Mouse (Mus musculus) testis, adult 10 weeks (tissue): Measurements from ENCODE around the gene Spen. TPM values are rescaled to one million over a fixed set of nuclear protein-coding genes. Genes with fewer than 3 reads are reported as not detected.

ENCODE experiments used
- polyA plus RNA-seq: library from polyadenylated mRNA; stranded (reverse); fragments of 350-450 nt; fragmentation: Illumina TruSeq; extraction: RNeasy Lipid Tissue Mini Kit (QIAGEN cat#74804); gene quantifications from one replicate; pipeline ENCODE4 v1.2.3, GENCODE M21; 2014; ENCODE audit warnings: low read depth, low replicate concordance

Gene Spen
- polyA plus RNA-seq, result 5.4 TPM

DNA sequence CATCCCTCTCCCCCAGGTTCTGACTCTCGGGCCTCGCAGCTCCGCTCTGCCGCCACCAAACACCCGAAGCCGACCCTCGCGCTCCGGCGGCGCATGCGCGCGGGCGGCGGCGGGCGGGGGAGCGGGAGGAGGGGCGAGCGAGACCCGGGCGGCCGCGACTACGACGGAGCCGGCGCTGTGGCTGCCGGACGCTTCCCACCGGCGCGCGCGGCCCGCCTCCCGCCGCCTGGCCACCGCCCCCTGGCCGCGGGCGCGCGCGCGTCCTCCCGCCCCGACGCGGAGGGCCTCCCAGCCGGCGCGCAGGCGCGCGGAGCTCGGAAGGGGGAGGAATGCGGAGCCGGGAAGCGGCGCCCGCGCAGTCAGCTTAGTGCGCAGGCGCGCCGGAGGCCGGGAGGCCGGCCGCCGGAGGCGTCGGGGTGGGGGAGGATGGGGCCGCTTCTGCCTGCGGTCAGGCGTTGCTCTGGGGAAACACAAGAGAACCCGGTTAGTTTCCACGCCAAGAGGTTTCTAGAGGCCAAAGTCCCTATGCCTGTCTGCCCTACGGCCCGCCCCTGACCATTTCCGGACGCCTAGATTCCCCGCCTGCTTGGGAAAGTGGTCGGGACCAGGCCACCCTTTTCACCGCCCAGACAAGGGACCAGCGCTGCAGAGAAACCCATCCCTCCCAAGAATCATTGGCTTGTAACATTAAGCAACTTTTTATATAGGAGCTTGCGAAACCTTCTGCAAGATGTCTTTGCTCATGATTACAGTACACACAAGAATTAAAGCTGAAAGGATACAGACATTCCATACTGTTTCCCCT is at the start of gene Spen:
TSS of gene Spen (minus strand) at position 190 of the 805 bp plus-strand sequence.

DNA sequence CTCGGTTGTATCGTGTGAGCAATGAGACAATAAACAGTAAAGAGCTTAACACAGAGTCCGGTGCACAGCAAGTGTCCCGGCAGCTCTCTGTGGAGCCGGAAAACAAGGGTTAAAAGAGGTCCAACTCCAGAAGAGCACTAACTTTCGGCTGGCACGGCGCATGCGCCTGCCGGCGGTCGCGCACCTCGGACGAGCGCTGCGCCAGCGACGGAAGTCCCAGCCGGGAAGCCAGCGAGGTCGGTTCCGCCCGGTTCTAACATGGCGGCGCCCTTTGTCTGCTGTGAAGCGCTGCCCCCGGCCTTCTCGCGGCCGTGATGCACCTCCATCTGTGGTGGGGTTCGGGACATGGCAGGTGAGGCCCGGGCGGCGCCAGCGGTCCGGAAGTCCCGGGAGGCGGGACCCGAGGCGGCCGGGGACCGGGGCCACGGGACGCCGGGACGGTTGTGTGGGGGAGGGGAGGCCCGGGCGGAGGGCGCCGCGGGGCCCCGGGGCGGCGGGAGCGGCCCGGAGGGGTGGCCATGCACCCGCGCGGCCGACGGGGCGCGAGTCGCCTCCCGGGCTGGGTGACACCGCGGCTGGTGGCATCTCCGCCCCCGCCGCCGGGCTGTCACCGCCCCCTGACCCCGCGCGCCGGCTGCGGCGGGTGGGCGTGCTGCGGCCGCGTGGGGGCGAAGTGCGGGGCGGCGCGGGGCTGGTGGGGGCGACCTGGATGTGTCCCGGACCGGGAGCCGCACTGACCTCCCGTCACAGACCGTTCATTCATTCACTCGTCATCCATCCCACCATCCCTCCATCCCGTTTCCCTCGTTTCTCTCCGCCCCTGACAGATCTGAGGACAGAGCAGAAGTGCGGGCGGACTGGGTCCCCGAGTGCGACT is 93.7 kb downstream of the Spen start, which contains the start of gene Zbtb17:
TSS of gene Zbtb17 (plus strand) at position 204 of the 877 bp plus-strand sequence.

DNA sequence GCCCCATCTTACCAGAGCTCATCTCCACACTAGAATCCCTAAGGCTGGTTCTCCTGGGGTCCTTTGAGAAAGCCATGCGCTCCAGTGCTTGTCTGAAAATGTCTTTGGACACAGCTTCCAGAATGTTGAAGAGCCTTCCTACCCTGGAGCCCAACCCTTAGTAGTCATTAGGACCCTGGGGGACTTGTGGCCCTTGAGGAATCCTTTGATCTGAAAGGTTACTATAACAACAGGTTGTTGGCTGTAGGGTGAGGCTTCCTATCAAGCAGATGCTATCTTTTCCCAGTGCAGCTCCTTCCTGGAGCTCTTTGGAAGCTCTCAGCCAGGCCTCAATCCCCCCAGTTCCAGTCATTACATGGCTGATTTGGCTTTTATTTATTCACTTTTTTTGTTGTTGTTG is 102.4 kb downstream of the Spen start, which contains the start of gene Srarp:
TSS of gene Srarp (minus strand) at position 132 of the 400 bp plus-strand sequence.

DNA sequence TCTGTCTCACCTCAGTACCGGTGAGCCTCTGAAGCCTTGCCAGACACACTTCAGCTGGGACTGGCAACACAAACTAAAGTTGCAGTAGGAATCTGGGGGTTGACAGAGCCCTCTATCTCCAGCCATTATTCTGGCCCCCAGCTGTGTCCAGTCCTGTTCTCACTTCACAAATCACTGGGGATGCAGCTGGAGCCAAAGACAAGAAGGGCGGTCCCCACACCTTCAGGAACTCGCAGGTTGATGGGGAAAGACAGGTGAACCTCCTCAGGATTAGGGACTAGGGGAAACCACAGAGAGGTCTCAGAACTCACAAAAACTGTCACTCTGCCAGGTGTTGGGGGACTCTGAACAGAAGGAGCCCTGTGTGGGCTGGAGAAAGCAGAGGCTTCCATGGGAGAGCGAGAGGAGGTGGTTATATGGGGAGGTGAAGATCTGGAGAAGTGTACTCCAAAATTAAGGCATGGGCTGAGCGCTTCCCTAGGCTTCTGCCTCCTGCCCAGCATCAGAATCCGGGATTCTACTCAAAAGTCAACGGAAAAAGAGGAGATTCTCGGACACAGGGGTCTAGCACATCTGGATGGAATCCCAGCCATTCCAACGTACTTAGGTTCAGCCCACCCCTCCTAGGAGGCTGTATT is 118.1 kb downstream of the Spen start, which contains the start of gene Hspb7:
TSS of gene Hspb7 (plus strand) at position 588 of the 638 bp plus-strand sequence.

Other genes starting within 250 kb of the Spen start
- gene Epha2, start 237.4 kb downstream of the Spen start, polyA plus RNA-seq, result not detected
- not detected for gene Fam131c, start 170.4 kb downstream of the Spen start, polyA plus RNA-seq
- gene Clcnka, start 139.9 kb downstream of the Spen start, polyA plus RNA-seq, result not detected
- gene Clcnkb, start 122.6 kb downstream of the Spen start, polyA plus RNA-seq, result not detected
- gene Hspb7, start 117.8 kb downstream of the Spen start, polyA plus RNA-seq, result 0.67 TPM
- gene Srarp, start 102.5 kb downstream of the Spen start, polyA plus RNA-seq, result not detected
- gene Zbtb17, start 93.9 kb downstream of the Spen start, polyA plus RNA-seq, result 0.36 TPM
- 1.3 TPM for gene Fblim1, start 67.5 kb upstream of the Spen start, polyA plus RNA-seq
- gene Tmem82, start 80.0 kb upstream of the Spen start, polyA plus RNA-seq, result 0.42 TPM
- gene Slc25a34, start 85.2 kb upstream of the Spen start, polyA plus RNA-seq, result 0.13 TPM
- gene Plekhm2, start 126.3 kb upstream of the Spen start, polyA plus RNA-seq, result 2.8 TPM
- gene Rsc1a1, start 147.0 kb upstream of the Spen start, polyA plus RNA-seq, result 0.28 TPM
- gene Ddi2, start 184.8 kb upstream of the Spen start, polyA plus RNA-seq, result 5.7 TPM
- gene Agmat, start 208.1 kb upstream of the Spen start, polyA plus RNA-seq, result not detected